Mouse (Mus musculus) intestine, embryonic 15.5 days (tissue): ENCODE data around the gene Carm1. TPM values are rescaled to one million over a fixed set of nuclear protein-coding genes. Genes with fewer than 3 reads are reported as not detected.
A peak's percentile ranks its signal among the peaks of the same experiment; 100 is the strongest.

ENCODE experiments used
- ATAC-seq: fragments of 200-750 bp; cut with Nextera tagmentation; 2 replicates; pipeline ENCODE4 v1.8.0; 2017; ENCODE audit warnings: moderate TSS enrichment, moderate library complexity
- H3K27ac ChIP-seq: fragments of 300-500 bp; sonication (generic); 2 replicates; pipeline ENCODE4 v1.5.1; 2015; ENCODE audit warnings: mild to moderate bottlenecking, inconsistent platforms
- H3K27me3 ChIP-seq: fragments of 300-500 bp; sonication (generic); replicated peaks from 2 replicates; pipeline ENCODE4 v1.6.1; 2015; ENCODE audit warnings: inconsistent platforms
- H3K36me3 ChIP-seq: fragments of 300-500 bp; sonication (generic); 2 replicates; pipeline ENCODE4 v1.6.1; 2015; ENCODE audit warnings: inconsistent platforms
- H3K4me1 ChIP-seq: fragments of 300-500 bp; sonication (generic); replicated peaks from 2 replicates; pipeline ENCODE4 v1.6.1; 2015; ENCODE audit warnings: inconsistent platforms
- H3K4me2 ChIP-seq: fragments of 300-500 bp; sonication (generic); replicated peaks from 2 replicates; pipeline ENCODE4 v1.6.1; 2015; ENCODE audit warnings: mild to moderate bottlenecking, inconsistent platforms
- H3K4me3 ChIP-seq: fragments of 300-500 bp; sonication (generic); replicated peaks from 2 replicates; pipeline ENCODE4 v1.5.1; 2015; ENCODE audit warnings: inconsistent platforms
- H3K9ac ChIP-seq: fragments of 300-500 bp; sonication (generic); 2 replicates; pipeline ENCODE4 v1.6.1; 2015; ENCODE audit warnings: inconsistent platforms
- H3K9me3 ChIP-seq: fragments of 300-500 bp; sonication (generic); 2 replicates; pipeline ENCODE4 v1.6.1; 2016; ENCODE audit warnings: inconsistent platforms
- WGBS: fragments of 180-500 bp; shearing (Covaris S2); methylation state at CpG from one replicate; pipeline ENCODE4 v1.1.7; 2015; 5-methylcytosine and 5-hydroxymethylcytosine counted together
- polyA plus RNA-seq: library from polyadenylated mRNA; unstranded; fragments of >200 nt; fragmentation: Nextera tagmentation; extraction: Ambion mirVana; gene quantifications from 2 replicates; pipeline ENCODE4 v1.2.1, GENCODE M21; 2015

The Carm1 gene
- 41.4 and 42.2 TPM in 2 replicates for polyA plus RNA-seq

GRCm38 (mm10) chr9:21546789-21547074, at the start of gene Carm1:
Gene Carm1 (plus strand): TSS chr9:21546894.
- under 1% methylated on average over 31 of the region's 52 CpGs for WGBS
- Histone ChIP-seq H3K4me2 (peak within 1 kb of the TSS; percentile 77), H3K27ac (peak within 1 kb of the TSS; percentile 97), H3K4me1 (peaks cover 17% of the 10 kb centered on the region), H3K9ac (peak within 1 kb of the TSS; percentile 94), H3K36me3 (no peaks in the 10 kb centered on the region), H3K9me3 (no peaks in the 10 kb centered on the region), H3K4me3 (peak within 1 kb of the TSS; percentile 84), H3K27me3 (no peaks in the 10 kb centered on the region)
- ATAC-seq = no peak

- Histone ChIP-seq H3K27ac (no peak overlapping the region), H3K27me3 (no peaks in the 10 kb centered on the region), H3K4me2 (no peak overlapping the region), H3K36me3 (peaks cover 13% of the 10 kb centered on the region), H3K9ac (no peak overlapping the region), H3K9me3 (no peaks in the 10 kb centered on the region), H3K4me3 (no peak overlapping the region), H3K4me1 (no peaks in the 10 kb centered on the region)
- 87% methylated on average over 16 of the region's 16 CpGs for WGBS
- ATAC-seq = no peak
These were observed 49.6 kb upstream of the Carm1 start for GRCm38 (mm10) chr9:21497050-21497542.

GRCm38 (mm10) chr9:21497664-21498063, 49.0 kb upstream of the Carm1 start:
- WGBS = 97% methylated on average over 2 of the region's 2 CpGs
- Histone ChIP-seq H3K27me3 (no peaks in the 10 kb centered on the region), H3K9ac (no peak overlapping the region), H3K27ac (no peak overlapping the region), H3K9me3 (no peaks in the 10 kb centered on the region), H3K4me1 (no peaks in the 10 kb centered on the region), H3K36me3 (peaks cover 13% of the 10 kb centered on the region), H3K4me2 (no peak overlapping the region), H3K4me3 (no peak overlapping the region)
- no peak for ATAC-seq

- Histone ChIP-seq H3K36me3 (peaks cover 16% of the 10 kb centered on the region), H3K27me3 (no peaks in the 10 kb centered on the region), H3K4me2 (no peak overlapping the region), H3K9ac (no peak overlapping the region), H3K27ac (no peak overlapping the region), H3K4me3 (no peak overlapping the region), H3K4me1 (no peaks in the 10 kb centered on the region), H3K9me3 (no peaks in the 10 kb centered on the region)
- 91% methylated on average over 12 of the region's 12 CpGs for WGBS
- no peak for ATAC-seq
These were observed 48.3 kb upstream of the Carm1 start for GRCm38 (mm10) chr9:21498284-21498902.

GRCm38 (mm10) chr9:21503352-21503751, 43.3 kb upstream of the Carm1 start:
- Histone ChIP-seq H3K4me3 (no peak overlapping the region), H3K9ac (no peak overlapping the region), H3K27me3 (no peaks in the 10 kb centered on the region), H3K4me2 (no peak overlapping the region), H3K36me3 (peaks cover 38% of the 10 kb centered on the region), H3K27ac (no peak overlapping the region), H3K9me3 (no peaks in the 10 kb centered on the region), H3K4me1 (no peaks in the 10 kb centered on the region)
- no peak for ATAC-seq
- 96% methylated on average over 8 of the region's 8 CpGs for WGBS

GRCm38 (mm10) chr9:21505767-21506166, 40.9 kb upstream of the Carm1 start:
- H3K9ac ChIP-seq = no peak overlapping the region
- H3K27ac ChIP-seq = no peak overlapping the region
- H3K9me3 ChIP-seq = no peaks in the 10 kb centered on the region
- H3K4me2 ChIP-seq = no peak overlapping the region
- H3K27me3 ChIP-seq = no peaks in the 10 kb centered on the region
- no peak overlapping the region for H3K4me3 ChIP-seq
- peaks cover 10% of the 10 kb centered on the region; the same call in 1 of the 2 replicates for H3K4me1 ChIP-seq
- no peak for ATAC-seq
- peaks cover 34% of the 10 kb centered on the region for H3K36me3 ChIP-seq

GRCm38 (mm10) chr9:21507753-21508430, 38.8 kb upstream of the Carm1 start:
- H3K4me1 ChIP-seq = peaks cover 10% of the 10 kb centered on the region; the same call in 1 of the 2 replicates
- no peak overlapping the region for H3K9ac ChIP-seq
- H3K36me3 ChIP-seq = peaks cover 34% of the 10 kb centered on the region
- no peak overlapping the region for H3K4me2 ChIP-seq
- no peak for ATAC-seq
- 89% methylated on average over 15 of the region's 15 CpGs for WGBS
- H3K27ac ChIP-seq = no peak overlapping the region
- H3K9me3 ChIP-seq = no peaks in the 10 kb centered on the region
- no peaks in the 10 kb centered on the region for H3K27me3 ChIP-seq
- no peak overlapping the region for H3K4me3 ChIP-seq

GRCm38 (mm10) chr9:21508871-21509404, 37.8 kb upstream of the Carm1 start:
- Histone ChIP-seq H3K27ac (no peak overlapping the region), H3K36me3 (peaks cover 30% of the 10 kb centered on the region), H3K4me3 (peak overlapping the region; percentile 85), H3K4me2 (peak overlapping the region; percentile 73), H3K9me3 (0 out of 2 replicates have a peak, but pooled peaks cover 2% of the 10 kb centered on the region), H3K27me3 (no peaks in the 10 kb centered on the region), H3K4me1 (peaks cover 10% of the 10 kb centered on the region; the same call in 1 of the 2 replicates), H3K9ac (peak overlapping the region; percentile 83)
- WGBS = 76% methylated on average over 7 of the region's 7 CpGs
- ATAC-seq = no peak

GRCm38 (mm10) chr9:21509772-21510688, 36.7 kb upstream of the Carm1 start, which contains the start of gene Tmed1:
Gene Tmed1 (minus strand): TSS chr9:21510252.
- Histone ChIP-seq H3K4me2 (peak within 1 kb of the TSS; percentile 73), H3K4me1 (peaks cover 10% of the 10 kb centered on the region; the same call in 1 of the 2 replicates), H3K9me3 (0 out of 2 replicates have a peak, but pooled peaks cover 2% of the 10 kb centered on the region), H3K27ac (peak within 1 kb of the TSS; percentile 94), H3K9ac (peak within 1 kb of the TSS; percentile 83), H3K36me3 (peaks cover 21% of the 10 kb centered on the region), H3K27me3 (no peaks in the 10 kb centered on the region), H3K4me3 (peak within 1 kb of the TSS; percentile 85)
- ATAC-seq = peak; percentile 97
- under 1% methylated on average over 44 of the region's 44 CpGs for WGBS

GRCm38 (mm10) chr9:21510689-21511015, 36.0 kb upstream of the Carm1 start:
- Histone ChIP-seq H3K9me3 (0 out of 2 replicates have a peak, but pooled peaks cover 2% of the 10 kb centered on the region), H3K4me3 (peak overlapping the region; percentile 85), H3K4me2 (peak overlapping the region; percentile 73), H3K4me1 (peaks cover 10% of the 10 kb centered on the region; the same call in 1 of the 2 replicates), H3K36me3 (peaks cover 15% of the 10 kb centered on the region), H3K9ac (peak overlapping the region; percentile 83), H3K27ac (no peak overlapping the region), H3K27me3 (no peaks in the 10 kb centered on the region)
- WGBS = 3% methylated on average over 7 of the region's 7 CpGs
- no peak for ATAC-seq

- peak overlapping the region; percentile 73 for H3K4me2 ChIP-seq
- H3K36me3 ChIP-seq = peaks cover 11% of the 10 kb centered on the region
- peak overlapping the region; percentile 83 for H3K9ac ChIP-seq
- H3K4me1 ChIP-seq = peaks cover 10% of the 10 kb centered on the region; the same call in 1 of the 2 replicates
- no peak for ATAC-seq
- 0 out of 2 replicates have a peak, but pooled peaks cover 2% of the 10 kb centered on the region for H3K9me3 ChIP-seq
- H3K27me3 ChIP-seq = no peaks in the 10 kb centered on the region
- H3K4me3 ChIP-seq = peak overlapping the region; percentile 85
- H3K27ac ChIP-seq = no peak overlapping the region
- 80% methylated on average over 9 of the region's 9 CpGs for WGBS
These were observed 35.6 kb upstream of the Carm1 start for GRCm38 (mm10) chr9:21511052-21511451.

- Histone ChIP-seq H3K4me3 (no peak overlapping the region), H3K9ac (no peak overlapping the region), H3K36me3 (no peaks in the 10 kb centered on the region), H3K9me3 (0 out of 2 replicates have a peak, but pooled peaks cover 2% of the 10 kb centered on the region), H3K27me3 (no peaks in the 10 kb centered on the region), H3K27ac (no peak overlapping the region), H3K4me2 (no peak overlapping the region), H3K4me1 (peaks cover 15% of the 10 kb centered on the region; the same call in 1 of the 2 replicates)
- ATAC-seq = no peak
- WGBS = over 99% methylated on average over 4 of the region's 4 CpGs
These were observed 33.2 kb upstream of the Carm1 start for GRCm38 (mm10) chr9:21513466-21513865.
